Mouse (Mus musculus) ES-E14 (cell line): Measurements from ENCODE around the gene Pigq. TPM values are rescaled to one million over a fixed set of nuclear protein-coding genes. Genes with fewer than 3 reads are reported as not detected.

Experiments used
- DNase-seq: peaks from one replicate; pipeline ENCODE4 v3.0.0-alpha.2; 2013; ENCODE audit warnings: low read depth, low spot score
- H3K27ac ChIP-seq: 2 replicates; pipeline ENCODE4 v1.5.1; 2012; ENCODE audit warnings: low read depth, mild to moderate bottlenecking, low read length, moderate library complexity, mixed read lengths; ENCODE audit not compliant: poor library complexity, insufficient read depth, severe bottlenecking
- H3K36me3 ChIP-seq: 2 replicates; pipeline ENCODE4 v1.6.1; 2012; ENCODE audit warnings: mild to moderate bottlenecking, low read length, moderate library complexity, mixed read lengths; ENCODE audit not compliant: control insufficient read depth, poor library complexity, insufficient read depth, severe bottlenecking
- H3K4me1 ChIP-seq, 2 experiments: fragments of 150-350 bp in 1 of 2; sonication (generic) in 1 of 2; 2 replicates each; pipeline ENCODE4 v1.6.1; 2012; ENCODE audit warnings: low read length in 2 of 2, mild to moderate bottlenecking in 1 of 2, mixed read lengths in 1 of 2; ENCODE audit not compliant: control insufficient read depth in 2 of 2, insufficient read depth in 2 of 2, poor library complexity in 1 of 2
- H3K4me3 ChIP-seq, 2 experiments: fragments of 150-350 bp in 1 of 2; sonication (generic) in 1 of 2; 2 replicates each; pipeline ENCODE4 v1.5.1; 2012; ENCODE audit warnings: low read length in 2 of 2, low read depth in 1 of 2, mild to moderate bottlenecking in 1 of 2, mixed read lengths in 1 of 2; ENCODE audit not compliant: insufficient read depth in 1 of 2, poor library complexity in 1 of 2, severe bottlenecking in 1 of 2
- H3K9ac ChIP-seq: 2 replicates; pipeline ENCODE4 v1.6.1; 2012; ENCODE audit warnings: low read depth, mild to moderate bottlenecking, low read length, mixed read lengths; ENCODE audit not compliant: poor library complexity, insufficient read depth, severe bottlenecking
- H3K9me3 ChIP-seq: fragments of 150-350 bp; sonication (generic); 2 replicates; pipeline ENCODE4 v1.6.1; 2012; ENCODE audit warnings: low read depth, mild to moderate bottlenecking, low read length; ENCODE audit not compliant: control insufficient read depth, insufficient read depth
- CHD2 ChIP-seq: IDR thresholded peaks from 2 replicates; pipeline ENCODE4 v1.6.1; 2014; ENCODE audit warnings: mild to moderate bottlenecking, low read depth, low read length, inconsistent platforms
- HCFC1 ChIP-seq: IDR thresholded peaks from 2 replicates; pipeline ENCODE4 v1.6.1; 2012; ENCODE audit warnings: low read length, inconsistent platforms, borderline replicate concordance; ENCODE audit not compliant: insufficient read depth
- MAFK ChIP-seq: IDR thresholded peaks from 2 replicates; pipeline ENCODE4 v1.6.1; 2014; ENCODE audit warnings: mild to moderate bottlenecking, low read depth, low read length, inconsistent platforms; ENCODE audit not compliant: insufficient read depth
- ZC3H11A ChIP-seq: IDR thresholded peaks from 2 replicates; pipeline ENCODE4 v1.6.1; 2012; ENCODE audit warnings: low read depth, mild to moderate bottlenecking, inconsistent platforms, low read length, borderline replicate concordance
- ZNF384 ChIP-seq: IDR thresholded peaks from 2 replicates; pipeline ENCODE4 v1.6.1; 2012; ENCODE audit warnings: low read depth, low read length, inconsistent platforms
- in situ Hi-C, 2 experiments: fragments of 600-800 bp; cut with MboI; formaldehyde crosslinking; loops; one replicate each; pipeline ENCODE4 v1.15.1; 2025; ENCODE audit warnings: low sequenced_read_pairs in 2 of 2, inconsistent platforms in 1 of 2; ENCODE audit not compliant: unreplicated experiment in 2 of 2
- total RNA-seq: library from RNA; depleted of rRNA; stranded (reverse); fragments of 300-350 nt; gene quantifications from 2 replicates; pipeline ENCODE4 v1.2.3, GENCODE M21; 2012

Pigq gene
- total RNA-seq, 1 experiment: 44.4 TPM

DNA sequence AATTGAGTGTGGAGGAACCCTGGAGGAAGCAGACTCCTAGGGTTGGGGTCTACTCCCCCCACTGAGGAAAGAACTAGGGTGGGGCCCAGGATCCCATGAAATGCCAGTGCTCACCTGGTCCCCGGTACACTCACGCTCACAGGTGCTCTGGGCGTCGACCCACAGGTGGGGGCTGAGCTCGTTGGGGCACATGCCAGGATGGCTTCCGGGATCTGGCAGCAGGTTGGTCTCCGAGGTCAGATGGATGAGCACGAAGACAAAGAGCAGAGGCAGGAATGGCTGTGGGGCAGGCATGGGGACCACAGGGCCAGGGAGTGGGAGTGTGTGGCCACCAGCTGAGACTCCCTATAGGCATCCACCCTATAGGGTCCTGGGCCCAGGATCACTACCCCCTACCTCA is 65.0 kb downstream of the Pigq start:
- no peak overlapping the region for H3K9ac ChIP-seq
- no peaks in the 10 kb centered on the region for H3K9me3 ChIP-seq
- peaks cover 33% of the 10 kb centered on the region for H3K36me3 ChIP-seq
- no peak overlapping the region for H3K4me3 ChIP-seq
- H3K4me1 ChIP-seq: peaks cover 5 to 38% of the 10 kb centered on the region in 2 experiments; a peak in 3 of 4 replicates
- in situ Hi-C loops: no loop called here
- DNase-seq: no peak
- H3K27ac ChIP-seq: no peak overlapping the region
- no peak for TF ChIP-seq HCFC1
- TF ChIP-seq MAFK: no peak
- no peak for TF ChIP-seq CHD2
- TF ChIP-seq ZNF384: no peak
- TF ChIP-seq ZC3H11A: no peak

DNA sequence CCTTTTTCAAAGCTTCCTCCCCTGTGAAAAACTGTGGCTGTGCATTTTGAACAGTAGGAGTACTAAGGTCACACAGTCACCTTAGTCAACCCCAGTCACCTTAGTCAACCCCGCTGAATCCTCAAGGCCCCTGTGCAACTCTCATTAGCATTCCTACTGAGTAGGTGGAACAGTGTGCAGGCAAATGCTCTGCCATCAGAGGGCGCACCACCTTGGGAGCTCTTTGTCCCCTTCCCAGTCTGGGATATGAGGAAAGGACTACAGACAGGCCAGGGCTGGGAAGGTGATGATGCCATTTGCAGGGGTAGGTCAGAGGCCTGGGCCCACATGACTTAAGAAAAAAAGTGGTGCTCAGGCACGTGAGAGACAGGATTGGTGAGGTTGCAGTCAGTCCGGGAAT is 65.5 kb downstream of the Pigq start:
- Histone ChIP-seq H3K4me3 (no peak overlapping the region), H3K4me1 (peaks cover 5 to 37% of the 10 kb centered on the region in 2 experiments; a peak in 3 of 4 replicates), H3K9me3 (no peaks in the 10 kb centered on the region), H3K36me3 (peaks cover 28% of the 10 kb centered on the region), H3K9ac (no peak overlapping the region), H3K27ac (no peak overlapping the region)
- TF ChIP-seq ZNF384 (no peak), HCFC1 (0 out of 2 replicates have a peak, but pooled peaks have one; percentile 30)
- in situ Hi-C loops: no loop called here
- peak; percentile 78 for DNase-seq

DNA sequence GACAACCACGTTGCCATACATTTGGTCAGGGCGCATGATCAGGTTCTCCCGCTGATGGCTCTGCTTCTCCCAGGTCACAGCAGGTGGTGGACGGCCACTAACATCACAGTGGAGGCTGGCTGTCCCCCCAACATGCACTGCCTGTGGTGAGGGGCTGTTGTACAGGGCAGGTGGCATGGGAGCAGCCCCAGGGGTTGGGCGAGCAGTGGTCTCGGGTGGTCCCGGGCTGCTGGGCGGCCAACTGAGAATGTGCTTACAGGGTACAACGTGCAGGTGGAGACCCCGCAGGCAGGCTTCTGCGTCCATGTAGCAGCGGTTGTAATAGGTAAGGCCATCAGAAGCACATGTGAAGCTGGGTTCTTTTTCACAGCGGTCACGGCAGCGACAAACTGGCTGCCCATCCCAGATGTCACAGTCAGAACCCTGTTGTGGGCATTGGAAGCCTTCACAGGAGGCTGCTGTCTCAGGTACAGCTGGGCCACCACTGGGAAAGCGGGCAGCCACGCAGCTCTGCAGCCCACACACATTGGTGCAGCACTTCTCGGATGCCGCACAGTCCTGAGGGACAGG is 66.0 kb downstream of the Pigq start:
- DNase-seq: no peak
- no peak overlapping the region for H3K27ac ChIP-seq
- TF ChIP-seq ZC3H11A (no peak), CHD2 (no peak), ZNF384 (no peak), HCFC1 (no peak), MAFK (no peak)
- H3K9me3 ChIP-seq: no peaks in the 10 kb centered on the region
- in situ Hi-C loops: no loop called here
- H3K9ac ChIP-seq: no peak overlapping the region
- peaks cover 23% of the 10 kb centered on the region for H3K36me3 ChIP-seq
- H3K4me1 ChIP-seq: peaks cover 5 to 42% of the 10 kb centered on the region in 2 experiments; a peak in 3 of 4 replicates
- no peak overlapping the region for H3K4me3 ChIP-seq

DNA sequence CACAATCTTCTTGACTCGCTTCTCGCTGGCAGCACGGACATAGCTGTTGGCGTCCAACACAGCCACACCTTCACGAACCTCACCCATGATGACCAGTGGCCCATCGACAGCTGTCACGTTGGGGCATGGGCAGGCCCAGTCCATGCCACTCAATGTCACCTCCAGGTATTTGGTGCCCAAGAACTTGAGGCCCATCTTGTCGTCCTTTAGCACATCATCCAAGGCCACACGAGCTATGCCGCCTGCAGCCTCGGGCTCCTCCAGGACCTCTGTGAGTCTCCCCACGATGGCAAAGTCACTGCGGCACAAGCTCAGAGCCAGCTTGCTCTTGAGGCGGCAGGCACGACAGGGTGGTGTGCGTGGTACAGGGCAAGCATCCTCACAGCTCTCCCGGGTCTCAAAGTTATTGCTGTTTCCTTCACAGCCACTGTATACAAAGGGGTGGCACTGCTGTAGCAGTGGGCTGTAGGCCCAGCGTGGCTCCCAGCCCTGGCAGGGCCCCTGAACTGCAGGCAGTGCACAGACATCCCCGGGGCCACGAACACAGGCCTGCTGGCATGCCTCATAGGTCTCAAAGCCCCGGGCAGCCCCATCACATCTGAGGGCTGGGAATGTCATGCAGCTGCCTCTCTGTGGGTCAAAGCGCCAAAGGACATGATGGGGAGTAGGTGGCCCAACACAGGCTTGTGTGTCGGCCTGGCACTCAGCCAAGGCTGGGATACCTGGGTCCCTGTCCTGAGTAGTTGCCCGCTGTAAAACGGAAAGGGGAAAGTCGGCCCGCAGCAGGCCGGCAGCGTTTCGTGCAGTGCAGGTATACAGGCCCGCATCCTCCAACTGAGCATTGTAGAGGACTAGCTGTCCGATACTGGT is 66.8 kb downstream of the Pigq start:
- DNase-seq: no peak
- in situ Hi-C loops: no loop called here
- TF ChIP-seq ZNF384: no peak
- no peak for TF ChIP-seq CHD2
- no peak for TF ChIP-seq MAFK
- TF ChIP-seq HCFC1: no peak
- no peak for TF ChIP-seq ZC3H11A
- H3K9ac ChIP-seq: no peak overlapping the region
- H3K27ac ChIP-seq: no peak overlapping the region
- peaks cover 16% of the 10 kb centered on the region for H3K36me3 ChIP-seq
- H3K4me1 ChIP-seq: peaks cover 5 to 40% of the 10 kb centered on the region in 2 experiments; a peak in 3 of 4 replicates
- no peak overlapping the region for H3K4me3 ChIP-seq
- no peaks in the 10 kb centered on the region for H3K9me3 ChIP-seq
